In genomic region chr5:143527486-143528307, GRCm38 (mm10) we compare ENCODE assay signal across 7 mouse cellular contexts. TPM values are rescaled to one million over a fixed set of nuclear protein-coding genes. Genes with fewer than 3 reads are reported as not detected.
DNase-seq lines count a peak whose midpoint lies in the region; ATAC-seq lines count a peak whose summit lies in the region.

Rac1 (minus strand) TSS chr5:143528036.

- H3K27ac ChIP-seq in intestine, embryonic 15.5 days = peak within 1 kb of the TSS; percentile 100
- peak within 1 kb of the TSS; percentile 99 for H3K27ac ChIP-seq in midbrain, embryonic 10.5 days (replicated peaks)

- H3K4me1 ChIP-seq in intestine, embryonic 15.5 days (replicated peaks) = peaks cover 26% of the 10 kb centered on the region
- peaks cover 33% of the 10 kb centered on the region for H3K4me1 ChIP-seq in midbrain, embryonic 10.5 days

- no peaks in the 10 kb centered on the region for H3K27me3 ChIP-seq in intestine, embryonic 15.5 days (replicated peaks)
- no peaks in the 10 kb centered on the region for H3K27me3 ChIP-seq in midbrain, embryonic 10.5 days (ENCODE audit: low read depth, poor library complexity, severe bottlenecking)

- peak within 1 kb of the TSS; percentile 100 for H3K9ac ChIP-seq in intestine, embryonic 15.5 days

- intact Hi-C loops in gastrocnemius, postnatal 36 days (cut with DNase I) = loop anchor here (10.0 kb wide), 1 partner anchor 123 kb away; the partner anchor contains the start of gene Kdelr2
- intact Hi-C loops in left cerebral cortex, postnatal 25 days (cut with DNase I) = loop anchor here (2.0 kb wide), 1 partner anchor 19 kb away; no protein-coding TSS in a partner anchor

- H3K36me3 ChIP-seq in intestine, embryonic 15.5 days = no peaks in the 10 kb centered on the region
- H3K36me3 ChIP-seq in midbrain, embryonic 10.5 days = peaks cover 17% of the 10 kb centered on the region

- ATAC-seq in intestine, embryonic 15.5 days = peak; percentile 96

- H3K4me3 ChIP-seq in intestine, embryonic 15.5 days (replicated peaks) = peak within 1 kb of the TSS; percentile 98
- H3K4me3 ChIP-seq in midbrain, embryonic 10.5 days = peak within 1 kb of the TSS; percentile 99

- peak; percentile 94 to 97 for DNase-seq in adrenal gland, adult 18-20 months (ENCODE audit: low spot score in 2 of 2)
- peak; percentile 98 for DNase-seq in embryo, embryonic 11 days
- DNase-seq in gastrocnemius, postnatal 36 days = peak; percentile 92 to 97
- DNase-seq in left cerebral cortex, postnatal 25 days (ENCODE audit: low spot score in 2 of 2) = peak; percentile 96 to 97
- peak; percentile 96 for DNase-seq in midbrain, embryonic 10.5 days (ENCODE audit: low spot score)
- peak; percentile 98 for DNase-seq in right cerebral cortex, postnatal 4 days

- H3K9me3 ChIP-seq in intestine, embryonic 15.5 days = no peaks in the 10 kb centered on the region
- no peaks in the 10 kb centered on the region for H3K9me3 ChIP-seq in midbrain, embryonic 10.5 days (replicated peaks)

- peak within 1 kb of the TSS; percentile 86 for H3K4me2 ChIP-seq in intestine, embryonic 15.5 days (replicated peaks)

- under 1% methylated on average over 87 of the region's 105 CpGs for WGBS in intestine, embryonic 15.5 days
- 1% methylated on average over 104 of the region's 105 CpGs for WGBS in midbrain, embryonic 10.5 days

RNA-seq across cellular contexts. Expression of gene Rac1, which starts in this region (rescaled TPM):
- 100 to 1,000 TPM; 319 to 385 TPM for total RNA-seq in adrenal gland, adult 18-20 months (2021)
- total RNA-seq in gastrocnemius, postnatal 36 days (2021) = 100 to 1,000 TPM; 188 to 206 TPM
- polyA plus RNA-seq in intestine, embryonic 15.5 days (2015; fragmentation: Nextera tagmentation; extraction: Ambion mirVana) = 416 and 446 TPM in 2 replicates
- 100 to 1,000 TPM; 354 to 378 TPM for total RNA-seq in left cerebral cortex, postnatal 25 days (2021)
- polyA plus RNA-seq in midbrain, embryonic 10.5 days (2016; fragmentation: Nextera tagmentation; extraction: Ambion mirVana) = 378 and 386 TPM in 2 replicates

Comparison
In these comparisons a context has a peak if more than half of its experiments do, and no peak if none do; other contexts are left out.
1. Peak in every context shown above with its lines: DNase-seq, ATAC-seq, H3K4me3 ChIP-seq and H3K27ac ChIP-seq.